Mouse (Mus musculus): ENCODE results near the gene Ankrd6.

DNA sequence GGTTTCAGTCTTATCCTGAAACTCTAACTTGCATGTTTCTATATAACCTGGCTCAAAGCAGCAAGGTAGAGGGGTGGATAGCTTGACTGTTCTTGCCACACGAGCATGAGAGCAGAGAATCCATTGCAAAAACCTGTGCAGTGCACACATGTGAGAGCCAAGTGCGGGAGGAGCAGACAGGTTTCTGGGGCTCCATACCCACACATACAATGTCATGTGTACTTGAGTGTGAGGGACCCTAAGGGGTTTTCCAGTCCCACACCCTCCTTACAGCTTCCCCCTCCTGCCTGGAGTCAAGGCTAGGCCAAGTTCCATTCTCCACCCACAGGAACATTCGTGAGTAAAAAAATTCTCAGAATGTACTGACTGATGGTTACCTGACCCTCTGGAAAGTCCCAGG, 10.8 kb upstream of the Ankrd6 start:
- no peak for TF ChIP-seq TBP (IDR thresholded peaks at IDR 0.05; ENCODE audit: low read depth, low read length)
- no peak for TF ChIP-seq CHD2 (IDR thresholded peaks at IDR 0.05; ENCODE audit: low read length)
- no peak for TF ChIP-seq UBTF (IDR thresholded peaks at IDR 0.05; ENCODE audit: borderline replicate concordance, insufficient read depth, low read depth, low read length)
- no peak for TF ChIP-seq CTCF (IDR thresholded peaks at IDR 0.05 in 2 of 3, conservative IDR thresholded peaks at IDR 0.05 in 1 of 3; ENCODE audit: control insufficient read depth in 1 of 3, insufficient read depth in 1 of 3, low read depth in 2 of 3, low read length in 3 of 3, poor library complexity in 1 of 3, severe bottlenecking in 1 of 3)
- no peak for TF ChIP-seq ELF1 (IDR thresholded peaks at IDR 0.05; ENCODE audit: low read depth, low read length)
- no peak for TF ChIP-seq JUND (IDR thresholded peaks at IDR 0.05; ENCODE audit: low read depth, low read length)
- no peak for TF ChIP-seq MAFK (IDR thresholded peaks at IDR 0.05; ENCODE audit: borderline replicate concordance, low read depth, low read length)
- TF ChIP-seq TCF12 (IDR thresholded peaks at IDR 0.05; ENCODE audit: low read depth, low read length): no peak
- no peak for TF ChIP-seq POLR2A (IDR thresholded peaks at IDR 0.05; ENCODE audit: control insufficient read depth in 1 of 2, insufficient read depth in 1 of 2, low read depth in 1 of 2, low read length in 2 of 2, poor library complexity in 1 of 2)
- no peak for TF ChIP-seq MAZ (IDR thresholded peaks at IDR 0.05; ENCODE audit: low read depth, low read length)
- no peak for TF ChIP-seq ZKSCAN1 (IDR thresholded peaks at IDR 0.05; ENCODE audit: low read depth, low read length)
